In the genomic region with DNA sequence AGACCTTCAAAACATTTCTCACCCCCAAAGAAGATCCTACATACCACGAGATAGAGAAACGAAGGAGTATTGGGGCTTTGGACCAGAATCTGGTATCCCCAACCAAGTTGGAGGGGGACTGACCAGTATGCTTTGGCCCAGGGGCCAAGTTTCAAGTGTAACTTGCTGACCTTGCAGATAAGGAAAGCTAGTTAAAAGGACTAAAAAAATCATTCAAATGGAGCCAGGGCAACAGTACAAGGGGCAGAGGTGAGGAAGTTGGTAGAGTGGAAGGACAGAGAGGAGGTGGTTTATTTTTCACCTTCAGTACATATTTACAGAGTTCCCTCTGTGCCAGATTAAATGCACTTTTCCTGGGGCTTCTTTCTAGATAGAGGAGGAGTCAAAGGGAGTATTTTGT, we compare ENCODE assay signal across 24 mouse cellular contexts. TPM values are rescaled to one million over a fixed set of nuclear protein-coding genes. Genes with fewer than 3 reads are reported as not detected.
DNase-seq lines count a peak whose midpoint lies in the region; ATAC-seq lines count a peak whose summit lies in the region.
"Had no signal": no experiment of that assay in that cellular context is flagged by ENCODE, and none has a peak within 500 bp of the region (broad histone marks: within the 10 kb centered on the region; RNA-seq: fewer than 3 reads in every experiment).

No protein-coding gene starts in this region.

- no peaks in the 10 kb centered on the region for H3K4me1 ChIP-seq in kidney, embryonic 14.5 days (ENCODE audit: control insufficient read depth, insufficient read depth, low read length)
- H3K4me1 ChIP-seq: forebrain, embryonic 10.5 days; forebrain, embryonic 13.5 days; heart, embryonic 10.5 days; heart, embryonic 13.5 days had no signal

- no peaks in the 10 kb centered on the region for H3K36me3 ChIP-seq in kidney, embryonic 14.5 days (ENCODE audit: control insufficient read depth, insufficient read depth, low read length)
- H3K36me3 ChIP-seq: forebrain, embryonic 10.5 days; heart, embryonic 10.5 days; heart, embryonic 13.5 days had no signal

- ATAC-seq in kidney, embryonic 14.5 days (ENCODE audit: low FRiP score, low TSS enrichment), result no peak
- ATAC-seq: activated CD4-positive, CD25-positive, alpha-beta regulatory T cell, adult 4 months; forebrain, embryonic 13.5 days; forebrain, embryonic 16.5 days had no signal

- H3K27me3 ChIP-seq in kidney, embryonic 14.5 days (ENCODE audit: control insufficient read depth, insufficient read depth, low read length), result no peaks in the 10 kb centered on the region

- no peak overlapping the region for H3K4me3 ChIP-seq in kidney, embryonic 14.5 days (ENCODE audit: low read length)
- H3K4me3 ChIP-seq: forebrain, embryonic 10.5 days; forebrain, embryonic 13.5 days; heart, adult 2 months; heart, embryonic 10.5 days; heart, embryonic 13.5 days had no signal

- no peak overlapping the region for H3K4me2 ChIP-seq in kidney, embryonic 14.5 days (replicated peaks; ENCODE audit: low read depth, low read length)
- H3K4me2 ChIP-seq: forebrain, embryonic 13.5 days; heart, embryonic 13.5 days; hindbrain, embryonic 14.5 days had no signal

- peak; percentile 60 for DNase-seq in kidney, adult 11 months
- DNase-seq in kidney, adult 8-10 months, result peak; percentile 32 to 77
- no peak for DNase-seq in kidney, postnatal 4 days
- DNase-seq in kidney, postnatal 14 days, result peak; percentile 10
- no peak for DNase-seq in adrenal gland, postnatal 36 days
- DNase-seq: adrenal gland, adult 8-10 months; adrenal gland, postnatal 25 days; cerebellum, adult 18-20 months; cerebellum, adult 9-10 months; cerebellum, postnatal 14 days; gastrocnemius, postnatal 10 days; gastrocnemius, postnatal 36 days; heart, adult 2 months; heart, postnatal 14 days; heart, postnatal 4 days had no signal

- no peak overlapping the region for H3K9ac ChIP-seq in kidney, embryonic 14.5 days (ENCODE audit: low read depth, low read length)
- H3K9ac ChIP-seq: forebrain, embryonic 13.5 days; heart, embryonic 13.5 days; hindbrain, embryonic 14.5 days had no signal

- WGBS in kidney, embryonic 14.5 days, result 93% methylated on average over 2 of the region's 2 CpGs

- no peak overlapping the region for H3K27ac ChIP-seq in kidney, embryonic 14.5 days (ENCODE audit: low read depth, low read length)
- H3K27ac ChIP-seq: forebrain, embryonic 10.5 days; forebrain, embryonic 13.5 days; heart, adult 2 months; heart, embryonic 10.5 days; heart, embryonic 13.5 days; hindbrain, embryonic 14.5 days had no signal

- peaks cover 3% of the 10 kb centered on the region; the same call in 1 of the 2 replicates for H3K9me3 ChIP-seq in kidney, embryonic 14.5 days (ENCODE audit: control insufficient read depth, low read length)
- H3K9me3 ChIP-seq: forebrain, embryonic 10.5 days; forebrain, embryonic 13.5 days; heart, embryonic 10.5 days; heart, embryonic 13.5 days had no signal

RNA-seq across cellular contexts. Expression of a gene that starts 7.1 kb away (rescaled TPM):
- polyA plus RNA-seq in kidney, embryonic 14.5 days (2014; fragmentation: Nextera tagmentation; extraction: Ambion mirVana), result 8.8 and 13.1 TPM in 2 replicates
- total RNA-seq in adrenal gland, postnatal 36 days (2021), result 10 to 100 TPM; 33.0 to 54.0 TPM
- total RNA-seq: granulocyte monocyte progenitor cell, adult 5-6 weeks had no signal
- polyA plus RNA-seq: activated CD4-positive, CD25-positive, alpha-beta regulatory T cell, adult 4 months had no signal

Comparison
In these comparisons a context has a peak if more than half of its experiments do, and no peak if none do; other contexts are left out.
1. DNase-seq: peak in kidney, adult 11 months (single experiment), kidney, adult 8-10 months (2 of 2) and kidney, postnatal 14 days (single experiment); none in kidney, postnatal 4 days (0 of 2) and adrenal gland, postnatal 36 days (0 of 2).